Mouse (Mus musculus): ENCODE measurements at regions not wholly inside any gene's neighbourhood (a gene's known extent, or its start where the extent isn't known, plus 50 kb on each side); places are given as distances from the start of the nearest gene placed in this dataset.
"Not testable (repeated sequence)": the region's sequence is repeated elsewhere in the genome, so short reads cannot be mapped to it uniquely, and the experiment has no call there.

DNA sequence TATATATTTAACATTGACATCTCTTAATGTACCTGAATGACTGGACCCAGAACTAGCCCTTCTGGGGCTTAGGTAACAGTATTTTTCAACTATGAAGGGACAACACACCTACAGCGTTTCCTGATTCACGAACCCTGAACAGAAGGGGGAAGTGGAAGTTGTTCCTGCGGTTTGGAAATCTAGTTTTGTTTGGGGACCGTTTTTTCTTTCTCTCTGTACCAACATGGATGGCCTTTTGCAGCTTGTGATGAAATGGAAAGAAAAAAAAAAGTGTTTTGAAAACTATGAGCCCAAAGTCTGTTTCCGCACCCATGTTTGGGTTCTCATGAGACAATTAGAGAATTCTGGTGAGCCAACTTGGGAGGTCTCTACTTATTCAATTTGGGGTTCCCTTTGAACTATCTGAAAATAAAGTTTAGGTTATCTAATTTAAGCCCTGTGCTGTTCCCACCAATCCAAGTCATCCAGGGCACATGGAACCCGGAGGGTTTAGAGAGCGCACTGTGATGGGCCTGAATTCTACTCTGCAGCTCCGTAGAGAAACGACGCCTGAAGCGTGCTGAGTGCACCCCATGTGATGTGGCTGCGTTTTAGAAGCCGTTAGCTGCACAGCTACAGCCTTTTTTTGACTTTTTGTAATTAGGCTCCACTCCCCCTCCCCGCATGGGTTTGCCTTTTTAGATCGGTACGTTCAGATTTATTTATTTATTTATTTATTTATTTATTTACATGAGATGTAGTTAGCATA lies 137.0 kb upstream of the Rapgef5 start:
- in situ Hi-C loops (cut with MboI, MseI) = no loop called here

DNA sequence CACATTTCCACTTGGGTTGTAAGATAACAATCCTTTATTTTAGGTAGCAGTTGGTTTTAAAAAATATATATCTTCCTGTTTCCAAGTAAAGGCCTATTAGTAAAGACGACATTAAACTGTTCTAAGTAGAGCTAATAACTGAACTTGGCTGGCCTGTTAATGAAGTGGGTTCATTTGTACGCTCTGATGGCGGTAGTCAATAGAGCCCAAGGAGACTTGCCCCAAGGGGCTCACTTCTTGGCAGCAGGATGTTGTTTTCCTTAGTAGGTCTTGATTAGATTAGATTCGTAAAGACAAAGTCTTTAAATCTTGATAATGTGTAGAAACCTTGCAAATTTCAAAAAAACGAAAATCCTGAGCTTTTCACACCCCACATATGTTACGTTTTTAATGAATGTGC lies 135.4 kb upstream of the Rapgef5 start:
- in situ Hi-C loops (cut with MboI, MseI) = no loop called here

DNA sequence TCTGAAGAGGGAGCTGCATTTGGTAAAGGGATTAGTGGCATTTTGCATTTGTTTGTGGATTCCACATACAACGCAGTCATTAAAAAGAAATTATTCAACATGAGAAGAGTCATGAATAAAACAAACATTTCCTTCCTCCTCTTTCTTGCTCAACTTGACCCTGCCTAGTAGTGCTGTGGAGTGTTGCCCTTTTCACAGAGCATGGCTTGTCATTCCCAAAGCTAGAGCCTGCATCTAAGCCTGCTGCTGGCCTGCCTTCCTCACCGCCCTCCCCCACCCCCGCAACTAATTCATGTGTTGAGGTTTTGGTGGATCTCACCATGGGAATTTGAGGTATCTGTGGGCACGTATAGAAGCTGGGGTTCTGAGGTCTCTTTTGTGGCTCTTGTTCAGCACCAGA lies 133.6 kb upstream of the Rapgef5 start:
- in situ Hi-C loops (cut with MboI, MseI) = not testable (repeated sequence)

DNA sequence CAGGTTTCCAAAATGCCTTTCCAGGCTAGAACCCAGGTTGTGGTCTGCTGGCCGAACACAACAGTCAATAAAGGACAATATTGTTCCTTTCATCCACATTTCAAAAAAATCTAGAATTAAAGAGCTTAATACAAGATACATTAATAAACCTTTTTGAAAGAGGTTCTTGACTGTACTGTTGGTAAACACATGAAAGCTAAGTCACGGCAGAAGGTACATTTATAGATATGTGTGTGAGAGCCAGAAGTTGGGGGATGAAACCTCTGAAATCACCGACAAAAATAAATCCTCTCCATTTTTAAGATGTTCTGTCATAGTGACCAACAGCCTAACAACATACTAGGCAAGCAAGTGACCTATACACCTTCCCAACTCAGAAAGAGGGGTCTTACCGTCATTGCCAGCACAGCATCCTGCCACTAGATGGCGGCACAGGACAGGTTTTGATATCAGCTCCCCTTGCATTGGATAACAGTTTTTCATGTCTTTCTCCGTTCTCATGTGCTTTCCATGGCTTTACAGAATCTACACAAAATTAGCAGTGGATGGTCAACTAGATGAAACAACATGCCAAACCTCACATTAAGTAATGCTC lies 131.1 kb upstream of the Rapgef5 start:
- in situ Hi-C loops (cut with MboI, MseI) = no loop called here

DNA sequence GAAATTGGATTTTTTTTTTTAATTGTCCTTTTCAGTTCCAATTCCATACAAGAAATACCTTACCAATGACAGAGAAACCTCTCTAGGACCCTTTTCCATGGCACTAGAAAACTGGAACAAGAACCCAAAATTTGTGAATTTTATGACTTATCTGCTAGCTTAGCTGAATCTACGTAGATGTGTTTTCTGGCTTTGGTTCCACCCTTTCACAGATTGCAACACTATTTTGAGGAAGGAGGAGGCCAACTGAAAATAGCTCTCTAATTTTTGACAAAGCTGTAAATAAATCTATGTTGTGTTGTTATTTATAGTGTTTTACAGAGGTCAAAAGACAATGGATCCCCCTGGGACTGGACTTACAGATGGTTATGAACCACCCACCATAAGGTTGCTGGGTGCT lies 130.6 kb upstream of the Rapgef5 start:
- in situ Hi-C loops (cut with MboI, MseI) = no loop called here

DNA sequence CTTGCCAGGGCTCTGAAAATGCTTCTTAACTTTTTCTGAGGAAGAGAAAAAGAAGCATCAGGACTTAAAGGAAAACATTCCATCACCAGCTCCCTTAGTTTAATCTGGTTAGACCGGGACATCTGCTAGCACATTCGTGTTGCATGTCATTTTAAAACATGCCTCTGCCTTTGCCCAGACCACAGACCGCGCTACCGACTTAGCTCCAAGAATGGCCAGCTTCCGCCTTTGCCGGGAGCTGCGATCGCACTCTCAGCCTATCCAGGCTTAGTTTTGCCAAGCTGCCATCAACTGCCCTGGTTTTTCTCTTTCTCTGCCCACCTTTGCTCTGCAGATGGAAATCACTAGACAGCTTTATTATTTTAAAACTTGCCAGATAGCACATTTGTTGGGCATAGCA lies 129.3 kb upstream of the Rapgef5 start:
- in situ Hi-C loops (cut with MboI, MseI) = no loop called here

DNA sequence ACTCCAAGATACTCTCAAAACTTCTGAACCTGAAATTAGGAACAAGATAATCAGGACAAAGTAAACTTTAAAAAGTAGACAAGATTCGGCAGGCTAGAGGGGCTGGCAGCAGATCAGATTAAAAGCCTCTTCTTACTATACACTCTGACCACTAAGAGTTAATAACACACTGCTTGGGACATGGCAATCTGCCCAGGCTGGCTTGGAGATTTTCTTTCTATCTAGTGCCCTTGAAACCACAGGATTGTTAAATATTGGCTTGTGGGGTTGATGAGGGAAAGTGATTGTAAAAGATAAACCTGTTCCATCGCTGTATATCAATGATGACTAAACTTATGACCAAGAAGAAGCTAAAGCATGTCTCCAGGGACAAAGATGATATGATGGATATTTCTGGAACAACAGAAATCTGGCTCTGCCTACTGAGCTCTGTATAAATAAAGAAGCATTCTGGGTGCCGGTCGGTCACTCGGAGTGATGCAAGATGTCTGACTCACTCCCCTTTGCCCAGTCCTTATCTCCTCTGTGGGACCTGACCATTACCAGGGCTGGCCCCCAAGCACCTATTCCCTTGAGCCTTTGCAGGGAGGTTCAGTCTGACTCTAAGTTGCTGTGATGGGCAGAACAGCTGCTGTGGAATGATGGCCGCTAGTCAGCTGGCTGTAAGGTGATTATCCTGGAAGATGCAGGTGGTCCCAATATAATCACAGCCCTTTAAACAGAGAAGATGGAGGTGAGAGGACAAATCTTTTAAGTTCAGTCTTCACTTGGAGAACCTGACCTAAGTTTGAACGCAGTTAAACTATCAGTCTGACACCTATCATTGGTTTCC lies 126.5 kb upstream of the Rapgef5 start:
- in situ Hi-C loops (cut with MboI, MseI) = no loop called here

DNA sequence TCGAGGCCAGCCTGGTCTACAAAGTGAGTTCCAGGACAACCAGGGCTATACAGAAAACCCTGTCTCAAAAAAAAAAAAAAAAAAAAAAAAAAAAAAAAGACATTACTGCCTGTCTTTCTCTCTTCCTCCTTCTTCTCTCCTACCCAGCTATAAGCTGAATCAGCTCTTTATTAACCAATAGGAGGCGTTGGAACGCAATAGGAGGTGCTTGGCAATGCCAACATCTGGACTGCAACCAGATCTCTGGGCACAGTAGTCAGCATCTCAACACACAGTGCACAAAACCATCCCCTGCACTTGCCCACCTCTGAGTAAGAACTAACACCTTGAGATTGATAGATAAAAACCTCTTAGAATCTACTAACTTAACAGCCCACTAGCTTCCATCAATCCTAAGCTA lies 118.8 kb upstream of the Rapgef5 start:
- in situ Hi-C loops (cut with MboI, MseI) = no loop called here

DNA sequence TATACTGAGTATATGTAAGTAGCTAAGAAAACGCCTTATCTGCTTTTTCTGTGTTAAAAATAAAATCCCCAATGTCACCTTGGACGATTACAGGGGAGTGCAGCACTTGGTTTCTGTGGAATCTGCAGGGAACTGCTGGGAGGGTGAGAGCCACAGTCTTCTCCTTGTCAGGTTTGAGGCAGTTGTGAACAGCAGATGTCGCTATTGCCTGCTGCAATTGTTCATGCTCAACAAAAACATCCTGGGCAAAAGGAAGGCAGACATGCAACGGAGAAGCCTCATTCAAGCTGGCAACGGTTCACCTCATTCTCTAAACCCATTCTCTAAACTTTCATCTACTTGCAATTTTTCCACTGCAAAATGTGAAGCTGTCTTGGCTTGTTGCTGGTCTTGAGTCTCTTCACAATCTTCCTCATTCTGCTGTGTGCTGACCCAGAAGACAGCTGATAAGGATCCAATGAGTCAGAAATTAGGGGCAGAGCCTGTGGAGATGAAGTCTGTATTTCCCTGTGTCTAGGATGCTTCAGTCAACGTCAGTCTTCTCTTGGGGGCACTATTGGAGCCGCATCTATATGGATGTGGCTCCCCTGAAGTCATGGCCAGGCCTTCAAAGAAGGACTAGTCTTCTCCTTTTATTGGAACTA lies 112.6 kb upstream of the Rapgef5 start:
- in situ Hi-C loops (cut with MboI, MseI) = loop anchor here (5.0 kb wide), 1 partner anchor 359 kb away; no protein-coding TSS in a partner anchor

DNA sequence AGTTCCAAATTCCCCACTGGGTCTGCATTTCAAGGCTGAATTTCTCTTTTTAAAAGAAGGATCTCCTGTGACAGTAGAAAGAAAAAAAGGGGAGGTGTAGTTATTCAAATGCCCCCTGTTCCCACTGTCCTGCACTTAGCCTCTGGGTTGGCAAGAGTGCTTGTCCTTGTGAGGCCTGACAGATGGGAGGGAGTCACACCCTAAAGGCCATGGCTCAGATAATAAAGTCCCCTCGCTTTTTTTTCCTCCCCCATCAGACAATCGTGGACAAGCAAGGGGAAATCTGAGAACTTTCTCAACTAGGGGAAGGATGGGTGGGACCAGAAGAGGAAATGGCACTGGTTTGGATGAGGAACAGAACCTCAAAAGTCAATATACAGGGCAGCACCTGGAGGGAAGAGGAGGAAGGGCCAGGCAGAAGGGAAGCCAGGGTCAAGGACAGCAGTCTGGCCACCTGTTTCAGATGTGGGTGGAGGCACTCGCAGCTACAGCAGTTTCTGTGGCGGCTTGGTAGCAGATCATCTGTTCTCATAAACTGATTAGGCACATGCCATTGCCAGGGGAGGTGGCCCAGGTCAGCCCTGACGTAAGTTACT lies 112.0 kb upstream of the Rapgef5 start:
- in situ Hi-C loops (cut with MboI, MseI) = loop anchor here (5.0 kb wide), 1 partner anchor 358 kb away; no protein-coding TSS in a partner anchor

DNA sequence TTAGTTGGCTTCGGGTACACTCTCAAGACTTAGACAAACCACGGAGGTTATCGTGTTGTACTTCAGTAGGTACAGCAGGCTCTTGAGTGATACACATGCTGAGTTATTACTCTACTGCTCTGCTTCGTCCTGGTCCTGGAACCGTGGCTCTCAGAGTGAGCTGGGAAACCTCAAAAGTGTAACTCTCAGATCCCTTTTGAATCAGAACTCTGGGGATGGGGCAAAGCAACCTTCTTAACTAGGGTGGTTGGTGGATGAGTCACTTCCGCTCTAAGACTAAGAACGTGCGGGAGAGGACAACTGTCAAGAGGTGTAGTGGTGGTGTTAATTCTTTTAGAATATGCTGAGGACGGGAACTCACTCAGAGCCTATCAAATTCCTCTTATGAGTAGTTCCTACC lies 109.4 kb upstream of the Rapgef5 start:
- in situ Hi-C loops (cut with MboI, MseI) = no loop called here

DNA sequence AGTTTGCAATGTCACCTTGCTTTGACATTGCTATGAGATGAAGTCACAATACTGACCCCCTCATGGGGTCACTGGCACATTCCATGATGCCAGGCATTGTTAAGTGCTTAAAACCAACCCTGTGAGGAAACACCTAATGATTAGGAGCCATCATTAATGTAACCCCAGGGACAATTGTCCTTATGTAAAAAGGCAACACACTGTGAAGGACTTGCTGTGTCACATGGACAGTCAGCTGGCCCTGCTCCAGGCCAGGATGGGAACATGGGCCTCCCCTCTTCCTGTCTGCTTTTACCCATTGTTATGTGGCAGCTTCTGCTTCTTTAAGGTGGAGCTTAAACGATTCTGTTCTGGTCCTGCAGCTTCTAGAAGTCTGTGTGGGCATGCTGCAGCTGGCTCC lies 105.7 kb upstream of the Rapgef5 start:
- in situ Hi-C loops (cut with MboI, MseI) = no loop called here

DNA sequence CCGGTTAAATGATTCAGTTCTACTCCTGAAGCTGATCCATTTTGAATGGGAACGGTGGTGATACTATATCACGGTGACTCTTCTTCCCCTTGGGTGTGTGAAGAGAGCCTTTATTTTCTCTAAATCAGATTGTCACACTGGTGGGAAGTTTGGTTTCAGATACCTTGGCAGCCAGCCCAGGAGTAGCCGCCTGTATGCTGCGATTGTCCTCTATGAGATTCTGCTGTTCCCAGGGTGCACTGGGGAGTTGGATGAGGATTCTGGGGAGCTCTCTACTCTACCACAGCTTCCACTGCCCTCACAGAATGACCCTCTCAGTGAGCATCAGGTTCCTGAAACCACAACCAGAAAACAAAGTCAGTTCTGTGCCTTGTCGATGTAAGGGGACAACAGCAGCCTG lies 104.0 kb upstream of the Rapgef5 start:
- in situ Hi-C loops (cut with MboI, MseI) = no loop called here

DNA sequence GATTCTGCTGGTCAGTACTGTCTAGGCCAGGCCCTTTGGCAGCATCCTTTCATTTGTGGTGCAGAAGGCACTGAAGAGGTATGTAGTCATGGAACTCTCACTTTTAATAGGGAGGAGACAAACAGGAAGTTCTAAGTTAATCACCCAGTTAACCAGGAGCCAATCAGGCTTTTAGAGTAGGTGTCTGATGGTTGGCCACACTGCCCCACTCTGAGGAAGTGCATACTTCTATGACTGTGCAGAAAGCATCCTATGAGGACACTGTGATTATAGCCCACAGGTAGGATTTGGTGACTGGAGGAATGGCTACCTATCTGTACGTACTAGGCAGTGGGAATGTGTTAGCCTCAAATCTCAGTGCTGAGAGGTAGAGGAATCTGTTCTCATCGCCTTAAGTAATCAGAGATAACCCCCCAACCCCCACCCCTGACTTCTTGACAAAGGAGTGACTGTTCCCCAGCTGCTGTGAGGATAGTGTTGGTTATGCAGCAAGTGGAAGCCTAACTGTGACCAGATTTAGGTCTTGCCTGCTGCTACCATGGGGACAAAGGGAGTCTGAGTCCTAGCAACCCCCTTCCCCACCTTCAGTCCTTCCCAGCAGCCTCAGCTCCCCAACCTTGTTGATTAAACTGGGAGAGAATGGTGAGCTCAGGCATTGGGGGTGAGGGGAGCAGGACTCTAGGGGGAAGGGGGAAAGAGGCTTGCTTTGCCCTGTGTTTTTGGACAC lies 103.3 kb upstream of the Rapgef5 start:
- in situ Hi-C loops (cut with MboI, MseI) = no loop called here

DNA sequence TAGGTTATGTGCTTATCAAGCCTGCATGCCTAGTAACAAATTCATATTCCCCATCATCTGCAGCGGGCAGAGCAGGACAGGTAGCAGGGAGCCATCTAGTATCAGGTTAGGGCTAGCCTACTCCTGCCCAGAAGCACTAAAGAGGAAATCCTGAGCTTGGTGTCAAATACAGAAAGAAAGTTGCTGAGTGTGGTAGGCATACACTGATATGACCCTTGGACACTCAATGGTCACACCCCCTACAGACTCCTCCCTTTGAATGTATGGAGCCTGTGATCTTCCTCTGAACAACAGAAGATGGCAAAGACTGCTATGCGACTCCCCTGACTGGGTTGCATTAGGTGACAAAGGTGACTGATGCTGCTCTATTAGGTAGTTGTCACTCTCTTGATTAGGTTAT lies 102.3 kb upstream of the Rapgef5 start:
- in situ Hi-C loops (cut with MboI, MseI) = no loop called here

DNA sequence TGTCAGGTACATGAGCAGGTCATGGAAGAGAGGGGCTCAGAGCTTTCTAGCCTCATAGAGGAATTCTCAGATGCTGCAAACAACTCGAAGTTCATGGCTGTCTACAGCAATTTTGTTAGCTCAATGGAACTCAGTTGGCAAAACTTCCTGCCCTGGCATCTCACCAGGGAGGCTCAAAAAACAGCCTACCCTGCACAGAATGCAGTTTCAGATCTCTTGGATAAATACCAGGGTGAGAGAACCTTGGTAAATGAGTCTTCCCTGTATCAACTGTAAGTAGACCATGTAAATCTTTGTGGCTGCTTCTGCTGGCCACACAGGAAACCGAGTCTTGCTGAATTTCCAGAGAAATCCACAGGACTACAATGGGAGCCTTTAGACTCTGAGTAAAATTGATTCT lies 101.1 kb upstream of the Rapgef5 start:
- in situ Hi-C loops (cut with MboI, MseI) = no loop called here

DNA sequence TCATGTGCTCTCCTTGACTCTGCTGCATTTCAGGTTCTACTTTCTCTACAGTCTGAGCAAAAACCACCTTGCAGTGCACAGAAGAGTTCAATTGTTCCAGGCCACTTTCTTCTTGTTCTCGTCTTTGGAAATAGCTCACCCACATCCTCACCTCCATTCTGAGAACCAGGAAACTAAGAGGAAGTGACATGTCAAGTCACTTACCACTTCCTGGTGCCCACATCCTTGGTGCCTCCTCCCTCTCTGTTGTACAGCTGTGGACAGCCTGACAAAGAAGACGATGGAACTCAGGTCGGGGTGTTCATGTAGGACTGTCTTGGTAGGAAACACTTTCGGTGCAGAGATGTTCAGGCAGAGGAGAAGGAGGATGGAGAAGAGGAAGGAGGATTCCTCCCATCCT lies 98.3 kb upstream of the Rapgef5 start:
- in situ Hi-C loops (cut with MboI, MseI) = no loop called here

DNA sequence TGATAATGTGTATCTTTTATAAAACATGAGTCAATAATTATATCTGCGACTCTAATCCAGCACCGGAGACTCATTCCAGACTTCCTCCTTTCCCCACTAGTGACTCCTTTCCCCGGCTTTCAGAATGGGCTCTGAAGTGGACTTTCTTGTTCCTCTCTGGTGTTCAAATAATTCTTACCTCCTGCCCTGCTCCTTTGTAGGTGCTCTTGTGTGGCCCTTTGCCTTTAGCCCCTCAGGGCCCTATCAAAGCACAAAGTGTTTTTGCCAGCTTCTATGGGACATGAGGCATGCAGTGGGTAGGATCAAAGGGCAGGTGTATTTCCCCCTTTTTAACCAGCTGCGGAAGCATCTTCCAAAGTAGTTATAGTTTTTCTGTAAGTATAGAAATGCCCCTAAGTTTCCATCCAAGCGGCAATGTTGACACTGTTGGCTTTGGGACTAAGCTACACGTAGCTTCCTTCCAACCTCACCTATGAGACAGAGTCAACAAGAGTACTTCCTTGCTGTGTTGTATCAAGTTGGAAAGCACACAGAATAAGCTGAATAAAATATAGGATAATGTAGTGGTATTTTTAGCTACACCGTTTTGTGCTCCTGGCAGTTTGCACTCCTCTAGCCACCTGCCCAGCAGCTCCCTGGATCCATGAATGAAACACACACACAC lies 93.8 kb upstream of the Rapgef5 start:
- in situ Hi-C loops (cut with MboI, MseI) = no loop called here

DNA sequence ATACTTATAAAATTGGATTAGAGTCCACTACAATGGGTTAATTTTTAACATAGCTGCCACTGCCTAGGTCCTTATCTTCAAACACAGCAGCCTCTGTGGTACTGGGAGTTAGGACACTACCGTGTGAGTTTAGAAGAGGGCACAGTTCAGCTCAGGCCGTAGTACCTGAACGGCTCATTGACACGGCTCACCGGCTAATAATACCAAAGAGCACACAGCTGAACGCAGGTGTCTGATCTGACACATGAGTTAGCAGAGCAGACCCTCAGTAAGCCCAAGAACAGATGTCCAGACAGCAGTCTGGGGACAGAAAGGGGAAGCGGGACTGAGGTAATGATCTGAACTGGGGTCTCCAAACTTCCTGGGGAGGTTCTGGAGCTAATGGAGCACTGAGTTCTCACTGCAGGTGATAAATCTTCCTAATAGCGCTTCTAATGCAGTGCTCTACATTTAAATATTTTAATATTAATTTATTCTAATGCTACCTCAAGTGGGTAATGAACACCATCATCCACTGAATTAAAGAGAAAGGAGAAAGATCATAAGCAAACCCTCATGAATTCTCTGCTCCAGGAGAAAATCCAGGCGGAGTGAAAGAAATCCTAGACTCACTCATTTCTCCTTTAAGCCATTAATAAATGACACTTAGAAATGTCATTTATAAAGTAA lies 90.8 kb upstream of the Rapgef5 start:
- in situ Hi-C loops (cut with MboI, MseI) = no loop called here

DNA sequence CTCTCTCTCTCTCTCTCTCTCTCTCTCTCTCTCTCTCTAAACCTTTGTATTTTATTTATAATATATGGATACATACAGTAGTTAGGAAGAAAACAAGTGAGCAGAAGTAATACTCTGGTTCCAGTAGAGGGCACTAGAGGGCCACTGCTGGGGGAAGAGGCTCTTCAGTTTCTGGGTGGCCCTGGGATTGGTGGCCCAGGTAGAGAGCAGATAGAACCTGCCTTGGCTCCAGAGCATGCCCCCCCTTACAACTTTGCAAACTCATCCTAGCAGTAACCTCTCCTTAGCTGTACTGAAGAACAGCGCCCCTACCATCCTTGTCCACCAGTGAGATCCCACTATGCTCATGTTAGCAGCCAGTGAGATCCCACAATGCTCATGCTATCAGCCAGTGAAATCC lies 88.8 kb upstream of the Rapgef5 start:
- in situ Hi-C loops (cut with MboI, MseI) = no loop called here
